Mouse (Mus musculus) hindbrain, embryonic 11.5 days (tissue): ENCODE measurements around the gene Fbh1. TPM values are rescaled to one million over a fixed set of nuclear protein-coding genes. Genes with fewer than 3 reads are reported as not detected.

ENCODE experiments used
- ATAC-seq: fragments of 200-750 bp; cut with Nextera tagmentation; 2 replicates; pipeline ENCODE4 v1.8.0; 2017; ENCODE audit warnings: mild to moderate bottlenecking, moderate TSS enrichment, moderate library complexity; ENCODE audit not compliant: low FRiP score
- DNase-seq: peaks from one replicate; pipeline ENCODE4 v3.0.0-alpha.2; 2015; ENCODE audit warnings: low spot score
- H3K27ac ChIP-seq: fragments of 300-500 bp; sonication (generic); 2 replicates; pipeline ENCODE4 v1.5.1; 2014; ENCODE audit warnings: mild to moderate bottlenecking, low read depth, low read length
- H3K27me3 ChIP-seq: fragments of 300-500 bp; sonication (generic); 2 replicates; pipeline ENCODE4 v1.6.1; 2014; ENCODE audit warnings: mild to moderate bottlenecking, low read length, moderate library complexity, mixed read lengths; ENCODE audit not compliant: control insufficient read depth, insufficient read depth
- H3K36me3 ChIP-seq: fragments of 300-500 bp; sonication (generic); 2 replicates; pipeline ENCODE4 v1.6.1; 2014; ENCODE audit warnings: mild to moderate bottlenecking, low read length, moderate library complexity, mixed read lengths; ENCODE audit not compliant: control insufficient read depth, insufficient read depth
- H3K4me1 ChIP-seq: fragments of 300-500 bp; sonication (generic); replicated peaks from 2 replicates; pipeline ENCODE4 v1.6.1; 2014; ENCODE audit warnings: low read length, mixed read lengths; ENCODE audit not compliant: control insufficient read depth, insufficient read depth
- H3K4me2 ChIP-seq: fragments of 300-500 bp; sonication (generic); replicated peaks from 2 replicates; pipeline ENCODE4 v1.6.1; 2014; ENCODE audit warnings: mild to moderate bottlenecking, low read depth, low read length
- H3K4me3 ChIP-seq: fragments of 300-500 bp; sonication (generic); 2 replicates; pipeline ENCODE4 v1.5.1; 2014; ENCODE audit warnings: low read depth, low read length
- H3K9ac ChIP-seq: fragments of 300-500 bp; sonication (generic); 2 replicates; pipeline ENCODE4 v1.6.1; 2014; ENCODE audit warnings: low read depth, low read length
- H3K9me3 ChIP-seq: fragments of 300-500 bp; sonication (generic); 2 replicates; pipeline ENCODE4 v1.6.1; 2016; ENCODE audit warnings: low read length; ENCODE audit not compliant: control insufficient read depth
- WGBS: fragments of 180-500 bp; shearing (Covaris S2); extraction: QIAGEN DNeasy Blood & Tissue Kit; methylation state at CpG from one replicate; pipeline ENCODE4 v1.1.7; 2014; 5-methylcytosine and 5-hydroxymethylcytosine counted together
- polyA plus RNA-seq: library from polyadenylated mRNA; unstranded; fragments of >200 nt; fragmentation: Nextera tagmentation; extraction: Ambion mirVana; gene quantifications from 2 replicates; pipeline ENCODE4 v1.2.1, GENCODE M21; 2014

Gene Fbh1
- polyA plus RNA-seq, 1 experiment from 2014 or later = 132 TPM

GRCm38 (mm10) chr2:11694104-11694503, 83.3 kb downstream of the Fbh1 start:
- 73% methylated on average over 2 of the region's 2 CpGs for WGBS
- H3K4me1 ChIP-seq = no peaks in the 10 kb centered on the region
- DNase-seq (no peak), ATAC-seq (no peak)
- no peaks in the 10 kb centered on the region for H3K9me3 ChIP-seq
- no peak overlapping the region for H3K4me3 ChIP-seq
- no peak overlapping the region for H3K4me2 ChIP-seq
- H3K36me3 ChIP-seq = no peaks in the 10 kb centered on the region
- H3K9ac ChIP-seq = no peak overlapping the region
- H3K27me3 ChIP-seq = no peaks in the 10 kb centered on the region
- no peak overlapping the region for H3K27ac ChIP-seq

- Histone ChIP-seq H3K4me1 (no peaks in the 10 kb centered on the region), H3K36me3 (no peaks in the 10 kb centered on the region), H3K27ac (no peak overlapping the region), H3K9ac (no peak overlapping the region), H3K27me3 (no peaks in the 10 kb centered on the region), H3K4me2 (no peak overlapping the region), H3K4me3 (no peak overlapping the region), H3K9me3 (no peaks in the 10 kb centered on the region)
- ATAC-seq (no peak), DNase-seq (no peak)
- WGBS = 88% methylated on average over 4 of the region's 4 CpGs
These were observed 84.0 kb downstream of the Fbh1 start for GRCm38 (mm10) chr2:11693352-11693751.

Other genes with a start within 250 kb of the Fbh1 start
- 16.8 and 19.3 TPM in 2 replicates for gene Pfkfb3, start 223.5 kb downstream of the Fbh1 start, polyA plus RNA-seq
- gene Rbm17, start 173.4 kb downstream of the Fbh1 start, polyA plus RNA-seq = 178 and 191 TPM in 2 replicates
- gene Gm17490, start 151.3 kb downstream of the Fbh1 start, polyA plus RNA-seq = not detected in 2 replicates
- gene Il2ra, start 134.8 kb downstream of the Fbh1 start, polyA plus RNA-seq = not detected in 2 replicates
- 0.25 and 0.39 TPM in 2 replicates for gene Il15ra, start 72.3 kb downstream of the Fbh1 start, polyA plus RNA-seq
- 32.9 and 35.3 TPM in 2 replicates for gene Ankrd16, start 294 bp upstream of the Fbh1 start, polyA plus RNA-seq